Mouse (Mus musculus) ES-Bruce4 (cell line): ENCODE results near the gene Hyal1.

Source experiments
- CTCF ChIP-seq: IDR thresholded peaks from one replicate; pipeline ENCODE4 v1.8.1; 2011; ENCODE audit warnings: low read depth, low read length
- EP300 ChIP-seq: IDR thresholded peaks from 2 replicates; pipeline ENCODE4 v1.6.1; 2011; ENCODE audit warnings: low read depth, low read length; ENCODE audit not compliant: insufficient read depth

GRCm38 (mm10) chr9:107624951-107625350 lies 48.2 kb downstream of the Hyal1 start:
- TF ChIP-seq EP300, result no peak
- no peak for TF ChIP-seq CTCF
